Mouse (Mus musculus): Measurements from ENCODE around the gene 6820408C15Rik. TPM values are rescaled to one million over a fixed set of nuclear protein-coding genes. Genes with fewer than 3 reads are reported as not detected.
A peak's percentile ranks its signal among the peaks of the same experiment; 100 is the strongest.

6820408C15Rik gene
- polyA plus RNA-seq, 1 experiment from 2014 or later = 0.93 TPM

DNA sequence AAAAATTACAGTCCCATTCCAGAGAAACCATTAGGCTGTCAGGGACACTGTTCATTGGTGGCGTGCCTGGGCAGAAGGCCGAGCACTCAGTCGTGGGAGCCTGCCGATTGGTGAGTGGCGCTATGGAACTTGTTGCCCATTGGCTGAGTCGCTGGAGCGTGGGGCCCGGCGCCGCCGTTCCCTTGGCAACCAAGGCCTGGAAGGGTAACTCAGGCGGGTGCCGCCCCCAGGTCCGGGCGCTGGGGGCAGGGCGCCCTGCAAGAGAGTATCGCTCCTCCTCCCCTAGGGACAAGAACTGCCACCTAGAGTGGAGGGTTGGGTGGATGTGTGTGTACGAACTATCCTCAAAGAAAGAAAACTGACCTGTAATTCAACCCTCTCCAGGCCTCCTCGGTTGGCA is 9.3 kb upstream of the 6820408C15Rik start:
- under 1% methylated on average over 19 of the region's 19 CpGs for WGBS
- Histone ChIP-seq H3K9ac (ENCODE audit: low read length) (peak overlapping the region; percentile 34), H3K4me1 (ENCODE audit: control insufficient read depth, insufficient read depth, low read length) (peaks cover 19% of the 10 kb centered on the region), H3K4me2 (peak overlapping the region; percentile 56), H3K27me3 (ENCODE audit: control insufficient read depth, insufficient read depth, low read length) (no peaks in the 10 kb centered on the region), H3K4me3 (ENCODE audit: low read depth, low read length) (peak overlapping the region; percentile 23), H3K9me3 (ENCODE audit: control insufficient read depth, low read length) (no peaks in the 10 kb centered on the region), H3K27ac (ENCODE audit: low read depth, low read length) (peak overlapping the region; percentile 41), H3K36me3 (ENCODE audit: control insufficient read depth, insufficient read depth, low read length) (no peaks in the 10 kb centered on the region)
- ATAC-seq (ENCODE audit: low FRiP score) (peak; percentile 95), DNase-seq (ENCODE audit: low spot score, missing footprints) (peak; percentile 98)

DNA sequence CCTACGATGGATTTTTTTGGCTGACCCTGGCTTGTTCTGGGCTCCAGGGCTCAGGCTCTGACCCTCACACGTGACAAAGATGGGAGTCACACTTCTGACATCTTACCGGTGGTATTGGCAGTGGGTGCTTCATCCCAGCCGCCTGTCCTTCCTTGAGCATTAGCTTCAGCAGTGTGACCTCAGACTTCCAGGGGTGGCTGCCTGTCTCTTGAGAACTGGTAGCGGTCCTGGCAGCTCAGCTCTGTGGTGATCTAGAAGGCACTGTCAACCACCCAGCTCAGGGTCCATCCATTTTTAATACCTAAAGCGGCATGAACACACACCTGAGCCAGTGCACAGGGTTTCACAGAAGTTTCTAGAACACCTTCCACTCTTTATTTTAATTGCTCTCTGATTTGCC is 5.6 kb upstream of the 6820408C15Rik start:
- Histone ChIP-seq H3K36me3 (ENCODE audit: control insufficient read depth, insufficient read depth, low read length) (no peaks in the 10 kb centered on the region), H3K27ac (ENCODE audit: low read depth, low read length) (no peak overlapping the region; the same call in 1 of the 2 replicates), H3K4me1 (ENCODE audit: control insufficient read depth, insufficient read depth, low read length) (peaks cover 33% of the 10 kb centered on the region), H3K9ac (ENCODE audit: low read length) (no peak overlapping the region), H3K4me2 (no peak overlapping the region), H3K27me3 (ENCODE audit: control insufficient read depth, insufficient read depth, low read length) (no peaks in the 10 kb centered on the region), H3K9me3 (ENCODE audit: control insufficient read depth, low read length) (no peaks in the 10 kb centered on the region), H3K4me3 (ENCODE audit: low read depth, low read length) (no peak overlapping the region)
- 76% methylated on average over 6 of the region's 6 CpGs for whole genome bisulfite sequencing
- no peak for ATAC-seq (ENCODE audit: low FRiP score)
- DNase-seq (ENCODE audit: low spot score, missing footprints) = no peak

DNA sequence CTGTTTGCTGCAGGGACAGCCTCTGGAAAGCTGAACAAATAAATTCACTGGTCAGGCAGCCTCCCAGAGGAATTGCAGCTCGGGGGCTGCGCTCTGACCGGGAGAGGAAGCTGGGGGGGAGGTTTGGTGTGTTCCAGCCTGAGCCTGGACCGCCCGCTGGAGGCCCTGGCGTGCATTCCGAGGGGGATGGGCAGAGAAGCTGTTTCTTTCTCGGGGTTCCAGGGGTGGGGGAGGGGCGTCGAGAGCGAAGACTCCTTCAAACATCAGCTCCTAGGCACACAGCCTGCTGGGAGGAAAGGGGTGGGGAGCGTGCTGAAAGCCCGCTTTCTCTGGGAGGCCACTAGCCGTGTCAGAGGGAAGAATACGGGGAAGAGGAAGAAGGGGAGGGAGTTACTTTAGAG is 4.4 kb upstream of the 6820408C15Rik start:
- Histone ChIP-seq H3K9me3 (ENCODE audit: control insufficient read depth, low read length) (peaks cover 2% of the 10 kb centered on the region; the same call in 1 of the 2 replicates), H3K27ac (ENCODE audit: low read depth, low read length) (peak overlapping the region; percentile 94), H3K36me3 (ENCODE audit: control insufficient read depth, insufficient read depth, low read length) (no peaks in the 10 kb centered on the region), H3K4me3 (ENCODE audit: low read depth, low read length) (peak overlapping the region; percentile 96; the same call in 1 of the 2 replicates), H3K9ac (ENCODE audit: low read length) (peak overlapping the region; percentile 98), H3K4me1 (ENCODE audit: control insufficient read depth, insufficient read depth, low read length) (peaks cover 36% of the 10 kb centered on the region), H3K27me3 (ENCODE audit: control insufficient read depth, insufficient read depth, low read length) (no peaks in the 10 kb centered on the region), H3K4me2 (peak overlapping the region; percentile 83)
- 0% methylated on average over 15 of the region's 15 CpGs for WGBS
- ATAC-seq (ENCODE audit: low FRiP score) = peak; percentile 75
- DNase-seq (ENCODE audit: low spot score, missing footprints) = peak; percentile 98

DNA sequence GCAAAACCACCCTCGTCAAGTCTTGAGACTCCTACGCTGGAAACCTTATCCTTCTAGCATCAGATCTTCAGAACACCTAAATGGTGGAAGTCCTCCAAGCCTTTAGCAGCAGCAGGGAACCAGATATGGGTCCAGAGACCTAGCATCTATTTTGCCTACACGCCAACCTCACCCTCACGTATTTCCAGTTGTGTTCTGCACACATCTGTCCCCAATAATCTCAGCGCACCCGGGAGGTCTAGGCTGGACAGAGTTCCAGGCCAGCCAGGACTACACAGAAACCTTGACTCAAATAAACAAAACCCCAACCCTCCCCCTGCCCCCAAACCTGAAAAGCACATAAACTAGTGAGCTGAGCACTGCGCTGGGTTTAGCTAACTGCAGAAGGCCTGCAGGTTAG is 3.9 kb upstream of the 6820408C15Rik start:
- H3K9me3 ChIP-seq (ENCODE audit: control insufficient read depth, low read length) = peaks cover 7% of the 10 kb centered on the region; the same call in 1 of the 2 replicates
- WGBS = 1% methylated on average over 7 of the region's 7 CpGs
- H3K4me1 ChIP-seq (ENCODE audit: control insufficient read depth, insufficient read depth, low read length) = peaks cover 33% of the 10 kb centered on the region
- peak; percentile 6; the same call in 1 of the 2 replicates for ATAC-seq (ENCODE audit: low FRiP score)
- peak; percentile 97 for DNase-seq (ENCODE audit: low spot score, missing footprints)
- H3K4me2 ChIP-seq = peak overlapping the region; percentile 83
- H3K36me3 ChIP-seq (ENCODE audit: control insufficient read depth, insufficient read depth, low read length) = no peaks in the 10 kb centered on the region
- peak overlapping the region; percentile 94 for H3K27ac ChIP-seq (ENCODE audit: low read depth, low read length)
- H3K4me3 ChIP-seq (ENCODE audit: low read depth, low read length) = peak overlapping the region; percentile 96
- no peaks in the 10 kb centered on the region for H3K27me3 ChIP-seq (ENCODE audit: control insufficient read depth, insufficient read depth, low read length)
- H3K9ac ChIP-seq (ENCODE audit: low read length) = peak overlapping the region; percentile 98

DNA sequence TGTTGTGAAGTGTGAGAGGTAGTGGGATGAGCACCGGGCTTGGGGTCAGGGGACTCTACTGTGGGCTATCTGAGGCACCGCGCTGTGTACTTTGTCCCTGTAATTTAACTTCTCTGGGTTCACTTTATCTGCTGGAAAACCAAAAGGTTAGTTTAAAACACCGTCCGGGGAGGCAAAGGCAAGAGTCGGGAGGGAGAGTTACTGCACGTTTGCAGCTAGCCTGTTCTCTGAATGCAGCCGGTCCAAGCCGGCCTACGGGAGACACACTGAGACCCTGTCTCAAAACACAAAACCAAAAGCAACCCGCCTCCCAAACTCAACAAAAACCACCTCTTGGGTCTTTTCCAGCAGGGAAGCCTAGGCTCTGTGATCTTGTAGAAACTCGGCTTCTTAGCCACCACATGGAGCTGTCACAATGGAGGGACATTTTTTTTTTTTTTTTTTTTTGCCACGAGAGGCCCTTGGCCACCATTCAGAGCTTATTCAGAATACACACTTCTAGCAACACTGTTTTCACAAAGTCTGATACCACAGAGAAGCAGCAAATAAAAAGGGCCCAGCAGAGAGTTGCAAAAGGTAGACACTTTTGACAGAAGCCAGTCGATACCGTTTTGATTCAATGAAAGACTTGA is 2.7 kb upstream of the 6820408C15Rik start:
- DNase-seq (ENCODE audit: low spot score, missing footprints) (peak; percentile 92), ATAC-seq (ENCODE audit: low FRiP score) (no peak)
- H3K27ac ChIP-seq (ENCODE audit: low read depth, low read length) = peak overlapping the region; percentile 54; the same call in 1 of the 2 replicates
- H3K9me3 ChIP-seq (ENCODE audit: control insufficient read depth, low read length) = peaks cover 7% of the 10 kb centered on the region; the same call in 1 of the 2 replicates
- H3K27me3 ChIP-seq (ENCODE audit: control insufficient read depth, insufficient read depth, low read length) = no peaks in the 10 kb centered on the region
- no peaks in the 10 kb centered on the region for H3K36me3 ChIP-seq (ENCODE audit: control insufficient read depth, insufficient read depth, low read length)
- peak overlapping the region; percentile 83 for H3K4me2 ChIP-seq
- peaks cover 31% of the 10 kb centered on the region for H3K4me1 ChIP-seq (ENCODE audit: control insufficient read depth, insufficient read depth, low read length)
- peak overlapping the region; percentile 98 for H3K9ac ChIP-seq (ENCODE audit: low read length)
- peak overlapping the region; percentile 96 for H3K4me3 ChIP-seq (ENCODE audit: low read depth, low read length)
- 2% methylated on average over 15 of the region's 15 CpGs for WGBS

DNA sequence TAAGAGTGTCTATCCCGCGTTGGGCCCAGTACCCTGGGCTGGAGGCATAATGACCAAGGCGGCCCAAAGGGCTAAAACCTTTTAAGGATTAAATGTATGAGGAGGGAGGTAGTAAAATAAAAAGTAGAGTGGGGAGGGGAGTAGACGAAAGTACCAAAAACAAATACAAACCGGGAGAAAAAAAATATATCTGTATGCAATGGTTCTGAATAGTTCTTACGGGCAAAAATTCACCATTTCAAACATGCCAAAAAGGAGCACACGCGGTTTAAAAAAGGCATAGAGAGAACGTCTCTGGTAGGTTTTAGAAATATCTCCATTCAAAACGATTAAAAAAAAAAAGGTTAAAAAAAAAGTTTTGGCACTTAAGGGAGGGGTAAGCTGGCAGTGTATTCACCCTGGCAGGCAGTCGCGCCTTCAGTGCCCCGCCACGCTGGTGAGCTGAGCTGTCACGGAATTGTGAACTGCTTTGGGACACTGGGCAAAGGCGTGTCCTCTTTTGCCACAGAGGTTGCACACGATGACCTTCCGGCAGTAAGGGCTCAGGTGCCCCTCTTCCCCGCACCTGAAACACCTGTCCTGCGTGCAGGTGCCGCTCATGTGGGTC is 2.1 kb upstream of the 6820408C15Rik start:
- Histone ChIP-seq H3K4me2 (peak overlapping the region; percentile 83), H3K36me3 (ENCODE audit: control insufficient read depth, insufficient read depth, low read length) (no peaks in the 10 kb centered on the region), H3K4me1 (ENCODE audit: control insufficient read depth, insufficient read depth, low read length) (peaks cover 31% of the 10 kb centered on the region), H3K27me3 (ENCODE audit: control insufficient read depth, insufficient read depth, low read length) (no peaks in the 10 kb centered on the region), H3K9ac (ENCODE audit: low read length) (peak overlapping the region; percentile 98), H3K9me3 (ENCODE audit: control insufficient read depth, low read length) (peaks cover 7% of the 10 kb centered on the region; the same call in 1 of the 2 replicates), H3K27ac (ENCODE audit: low read depth, low read length) (peak overlapping the region; percentile 94), H3K4me3 (ENCODE audit: low read depth, low read length) (peak overlapping the region; percentile 96)
- DNase-seq (ENCODE audit: low spot score, missing footprints) (peak; percentile 91), ATAC-seq (ENCODE audit: low FRiP score) (no peak)
- WGBS = under 1% methylated on average over 21 of the region's 21 CpGs

DNA sequence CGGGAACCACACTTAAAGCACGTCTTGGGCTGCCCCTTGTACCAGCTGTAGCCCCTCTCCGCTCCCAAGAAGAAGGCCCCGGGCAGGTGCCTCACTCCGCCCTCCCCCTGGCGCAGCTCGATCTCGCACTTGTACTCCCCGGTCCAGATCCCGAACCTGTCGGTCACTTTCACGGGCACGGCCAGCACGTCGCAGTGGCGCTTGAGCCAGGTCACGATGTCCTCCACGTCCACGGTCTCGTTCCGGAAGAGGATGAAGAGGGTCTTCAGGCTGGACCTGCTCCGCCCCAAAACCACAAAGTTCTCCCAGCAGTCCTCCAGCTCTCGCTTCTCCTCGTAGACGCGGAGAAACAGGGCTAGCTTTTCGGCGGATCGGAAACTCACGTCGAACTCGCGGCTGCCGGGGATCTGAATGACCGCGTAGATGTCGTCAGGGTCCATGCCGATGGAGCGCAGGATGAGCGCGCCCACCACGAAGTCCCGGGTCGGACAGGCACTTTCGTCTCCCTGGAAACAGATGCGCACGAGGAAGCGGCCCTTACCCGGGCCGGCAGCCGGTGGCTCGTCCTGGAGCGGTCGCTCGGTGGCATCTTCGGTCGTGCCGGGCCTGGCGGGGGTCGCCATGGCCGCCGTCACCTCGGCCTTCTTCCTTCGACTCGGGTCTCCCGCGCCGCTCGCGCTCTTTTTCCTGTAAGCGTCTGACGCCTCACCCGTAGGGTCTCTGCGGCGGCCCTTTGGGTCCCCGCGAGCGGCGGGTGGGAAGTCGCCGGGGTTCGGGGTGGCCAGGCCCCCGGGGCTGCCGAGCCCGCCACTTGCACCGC is 1.4 kb upstream of the 6820408C15Rik start:
- Histone ChIP-seq H3K36me3 (ENCODE audit: control insufficient read depth, insufficient read depth, low read length) (no peaks in the 10 kb centered on the region), H3K4me2 (peak overlapping the region; percentile 83), H3K9ac (ENCODE audit: low read length) (peak overlapping the region; percentile 98), H3K27ac (ENCODE audit: low read depth, low read length) (peak overlapping the region; percentile 94), H3K4me1 (ENCODE audit: control insufficient read depth, insufficient read depth, low read length) (peaks cover 31% of the 10 kb centered on the region), H3K27me3 (ENCODE audit: control insufficient read depth, insufficient read depth, low read length) (no peaks in the 10 kb centered on the region), H3K4me3 (ENCODE audit: low read depth, low read length) (peak overlapping the region; percentile 96), H3K9me3 (ENCODE audit: control insufficient read depth, low read length) (peaks cover 7% of the 10 kb centered on the region; the same call in 1 of the 2 replicates)
- DNase-seq (ENCODE audit: low spot score, missing footprints) (peak; percentile 96), ATAC-seq (ENCODE audit: low FRiP score) (peak; percentile 13)
- under 1% methylated on average over 85 of the region's 86 CpGs for WGBS

DNA sequence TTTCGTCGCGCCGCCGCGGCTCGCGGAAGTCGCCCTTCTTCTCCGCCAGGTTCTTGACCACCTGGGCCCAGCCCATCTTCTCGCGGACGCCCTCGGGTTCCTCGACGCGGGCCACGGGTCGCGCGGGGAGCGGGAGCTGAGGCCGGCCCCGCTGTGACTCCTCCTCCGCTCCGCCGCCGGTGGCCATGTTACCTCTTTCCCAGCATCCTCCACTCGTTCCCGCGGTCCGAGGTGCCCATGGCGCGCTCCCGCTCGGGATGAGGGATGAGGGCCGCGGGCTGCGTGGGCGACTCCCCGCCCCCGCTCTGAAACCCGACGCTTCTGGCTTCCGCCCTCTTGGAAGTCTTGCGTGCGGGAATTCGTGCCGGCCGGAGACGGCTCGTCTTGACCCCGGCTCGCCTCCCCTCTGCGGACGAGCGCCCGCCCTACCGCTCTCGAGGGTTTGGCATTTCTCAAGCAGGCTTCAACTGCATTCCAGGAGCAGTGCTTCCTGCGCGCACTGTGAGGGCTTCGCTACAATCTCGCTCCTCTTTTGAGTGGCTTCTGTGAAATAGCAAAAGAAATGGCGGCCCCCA is 709 bp upstream of the 6820408C15Rik start, which contains the start of gene Zcchc3:
Gene Zcchc3 (minus strand): TSS at position 437 of the 575 bp plus-strand sequence.
- peak within 1 kb of the TSS; percentile 96 for H3K4me3 ChIP-seq (ENCODE audit: low read depth, low read length)
- WGBS = under 1% methylated on average over 43 of the region's 65 CpGs
- no peaks in the 10 kb centered on the region for H3K27me3 ChIP-seq (ENCODE audit: control insufficient read depth, insufficient read depth, low read length)
- peaks cover 7% of the 10 kb centered on the region; the same call in 1 of the 2 replicates for H3K9me3 ChIP-seq (ENCODE audit: control insufficient read depth, low read length)
- H3K27ac ChIP-seq (ENCODE audit: low read depth, low read length) = peak within 1 kb of the TSS; percentile 94
- peaks cover 31% of the 10 kb centered on the region for H3K4me1 ChIP-seq (ENCODE audit: control insufficient read depth, insufficient read depth, low read length)
- H3K36me3 ChIP-seq (ENCODE audit: control insufficient read depth, insufficient read depth, low read length) = no peaks in the 10 kb centered on the region
- ATAC-seq (ENCODE audit: low FRiP score) (peak; percentile 75), DNase-seq (ENCODE audit: low spot score, missing footprints) (peak; percentile 98)
- H3K4me2 ChIP-seq = peak within 1 kb of the TSS; percentile 83
- peak within 1 kb of the TSS; percentile 98 for H3K9ac ChIP-seq (ENCODE audit: low read length)
